Mouse (Mus musculus) kidney, embryonic 14.5 days (tissue): ENCODE measurements at regions not wholly inside any gene's neighbourhood (a gene's known extent, or its start where the extent isn't known, plus 50 kb on each side); places are given as distances from the start of the nearest gene placed in this dataset.

Source experiments
- ATAC-seq: fragments of 200-750 bp; cut with Nextera tagmentation; 2 replicates; pipeline ENCODE4 v1.8.0; 2017; ENCODE audit warnings: moderate number of reproducible peaks, mild to moderate bottlenecking, moderate TSS enrichment, moderate library complexity; ENCODE audit not compliant: low FRiP score, low TSS enrichment
- H3K27ac ChIP-seq: fragments of 300-500 bp; sonication (generic); 2 replicates; pipeline ENCODE4 v1.5.1; 2014; ENCODE audit warnings: low read depth, mild to moderate bottlenecking, low read length, moderate library complexity, mixed read lengths
- H3K27me3 ChIP-seq: fragments of 300-500 bp; sonication (generic); 2 replicates; pipeline ENCODE4 v1.6.1; 2014; ENCODE audit warnings: mild to moderate bottlenecking, low read length; ENCODE audit not compliant: control insufficient read depth, insufficient read depth
- H3K36me3 ChIP-seq: fragments of 300-500 bp; sonication (generic); 2 replicates; pipeline ENCODE4 v1.6.1; 2014; ENCODE audit warnings: low read length, mixed read lengths; ENCODE audit not compliant: control insufficient read depth, insufficient read depth
- H3K4me1 ChIP-seq: fragments of 300-500 bp; sonication (generic); 2 replicates; pipeline ENCODE4 v1.6.1; 2014; ENCODE audit warnings: low read length, mixed read lengths; ENCODE audit not compliant: control insufficient read depth, insufficient read depth
- H3K4me2 ChIP-seq: fragments of 300-500 bp; sonication (generic); replicated peaks from 2 replicates; pipeline ENCODE4 v1.6.1; 2014; ENCODE audit warnings: low read depth, mild to moderate bottlenecking, low read length
- H3K4me3 ChIP-seq: fragments of 300-500 bp; sonication (generic); 2 replicates; pipeline ENCODE4 v1.5.1; 2014; ENCODE audit warnings: mild to moderate bottlenecking, low read length
- H3K9ac ChIP-seq: fragments of 300-500 bp; sonication (generic); 2 replicates; pipeline ENCODE4 v1.6.1; 2014; ENCODE audit warnings: low read depth, mild to moderate bottlenecking, low read length, moderate library complexity
- H3K9me3 ChIP-seq: fragments of 300-500 bp; sonication (generic); 2 replicates; pipeline ENCODE4 v1.6.1; 2016; ENCODE audit warnings: low read length; ENCODE audit not compliant: control insufficient read depth
- WGBS: fragments of 180-500 bp; shearing (Covaris S2); extraction: QIAGEN DNeasy Blood & Tissue Kit; methylation state at CpG from one replicate; pipeline ENCODE4 v1.1.7; 2014; 5-methylcytosine and 5-hydroxymethylcytosine counted together

GRCm38 (mm10) chr8:91988866-91989633 lies 187.2 kb upstream of the Irx3 start:
- H3K4me2 ChIP-seq: no peak overlapping the region
- ATAC-seq: no peak
- no peak overlapping the region for H3K4me3 ChIP-seq
- no peak overlapping the region for H3K27ac ChIP-seq
- H3K9ac ChIP-seq: no peak overlapping the region
- 55% methylated on average over 11 of the region's 11 CpGs for WGBS
- H3K36me3 ChIP-seq: no peaks in the 10 kb centered on the region
- no peaks in the 10 kb centered on the region; the same call in 1 of the 2 replicates for H3K9me3 ChIP-seq
- 0 out of 2 replicates have a peak, but pooled peaks cover 3% of the 10 kb centered on the region for H3K4me1 ChIP-seq
- H3K27me3 ChIP-seq: peaks cover 29% of the 10 kb centered on the region

GRCm38 (mm10) chr8:91987854-91988253 lies 186.0 kb upstream of the Irx3 start:
- Histone ChIP-seq H3K4me1 (0 out of 2 replicates have a peak, but pooled peaks cover 3% of the 10 kb centered on the region), H3K27me3 (peaks cover 19% of the 10 kb centered on the region), H3K27ac (no peak overlapping the region), H3K9ac (no peak overlapping the region), H3K4me3 (no peak overlapping the region), H3K4me2 (no peak overlapping the region), H3K9me3 (no peaks in the 10 kb centered on the region; the same call in 1 of the 2 replicates), H3K36me3 (no peaks in the 10 kb centered on the region)
- ATAC-seq: no peak
- 28% methylated on average over 6 of the region's 6 CpGs for WGBS

- peaks cover 1% of the 10 kb centered on the region; the same call in 1 of the 2 replicates for H3K27me3 ChIP-seq
- WGBS: 71% methylated on average over 2 of the region's 2 CpGs
- no peaks in the 10 kb centered on the region for H3K36me3 ChIP-seq
- ATAC-seq: no peak
- H3K4me1 ChIP-seq: no peaks in the 10 kb centered on the region
- no peak overlapping the region for H3K27ac ChIP-seq
- H3K9ac ChIP-seq: no peak overlapping the region
- no peak overlapping the region for H3K4me3 ChIP-seq
- H3K4me2 ChIP-seq: no peak overlapping the region
- no peaks in the 10 kb centered on the region; the same call in 1 of the 2 replicates for H3K9me3 ChIP-seq
Measured at GRCm38 (mm10) chr8:91983171-91983570, 181.3 kb upstream of the Irx3 start.

GRCm38 (mm10) chr8:91976900-91977585 lies 175.2 kb upstream of the Irx3 start:
- Histone ChIP-seq H3K27me3 (peaks cover 53% of the 10 kb centered on the region), H3K4me2 (no peak overlapping the region), H3K27ac (no peak overlapping the region), H3K9me3 (no peaks in the 10 kb centered on the region; the same call in 1 of the 2 replicates), H3K4me1 (no peaks in the 10 kb centered on the region), H3K4me3 (no peak overlapping the region), H3K9ac (no peak overlapping the region), H3K36me3 (no peaks in the 10 kb centered on the region)
- WGBS: 54% methylated on average over 9 of the region's 9 CpGs
- no peak for ATAC-seq

- no peak for ATAC-seq
- no peak overlapping the region for H3K4me3 ChIP-seq
- no peak overlapping the region for H3K4me2 ChIP-seq
- H3K27ac ChIP-seq: no peak overlapping the region
- H3K9me3 ChIP-seq: no peaks in the 10 kb centered on the region
- WGBS: 79% methylated on average over 2 of the region's 2 CpGs
- no peaks in the 10 kb centered on the region for H3K36me3 ChIP-seq
- H3K9ac ChIP-seq: no peak overlapping the region
- H3K27me3 ChIP-seq: peaks cover 58% of the 10 kb centered on the region
- H3K4me1 ChIP-seq: no peaks in the 10 kb centered on the region
Measured at GRCm38 (mm10) chr8:91975460-91975859, 173.6 kb upstream of the Irx3 start.

- WGBS: 87% methylated on average over 3 of the region's 3 CpGs
- no peak overlapping the region for H3K9ac ChIP-seq
- no peaks in the 10 kb centered on the region for H3K9me3 ChIP-seq
- H3K4me2 ChIP-seq: no peak overlapping the region
- no peaks in the 10 kb centered on the region for H3K36me3 ChIP-seq
- no peaks in the 10 kb centered on the region for H3K4me1 ChIP-seq
- H3K27ac ChIP-seq: no peak overlapping the region
- H3K27me3 ChIP-seq: peaks cover 63% of the 10 kb centered on the region
- no peak for ATAC-seq
- H3K4me3 ChIP-seq: no peak overlapping the region
Measured at GRCm38 (mm10) chr8:91974636-91975035, 172.8 kb upstream of the Irx3 start.

GRCm38 (mm10) chr8:91973951-91974439 lies 172.1 kb upstream of the Irx3 start:
- no peak overlapping the region for H3K4me2 ChIP-seq
- no peaks in the 10 kb centered on the region for H3K36me3 ChIP-seq
- H3K4me1 ChIP-seq: no peaks in the 10 kb centered on the region
- H3K27me3 ChIP-seq: peaks cover 66% of the 10 kb centered on the region
- 23% methylated on average over 18 of the region's 18 CpGs for WGBS
- H3K9me3 ChIP-seq: no peaks in the 10 kb centered on the region
- no peak overlapping the region for H3K4me3 ChIP-seq
- no peak for ATAC-seq
- no peak overlapping the region for H3K9ac ChIP-seq
- no peak overlapping the region for H3K27ac ChIP-seq

GRCm38 (mm10) chr8:91967407-91967806 lies 165.5 kb upstream of the Irx3 start:
- no peaks in the 10 kb centered on the region for H3K4me1 ChIP-seq
- no peak overlapping the region for H3K27ac ChIP-seq
- peaks cover 22% of the 10 kb centered on the region; the same call in 1 of the 2 replicates for H3K27me3 ChIP-seq
- no peak overlapping the region for H3K4me3 ChIP-seq
- H3K4me2 ChIP-seq: peak overlapping the region; percentile 25; the same call in 1 of the 2 replicates
- 56% methylated on average over 16 of the region's 16 CpGs for WGBS
- no peak overlapping the region for H3K9ac ChIP-seq
- H3K36me3 ChIP-seq: no peaks in the 10 kb centered on the region
- H3K9me3 ChIP-seq: no peaks in the 10 kb centered on the region
- no peak for ATAC-seq
